Mouse (Mus musculus): ENCODE measurements around the gene Pdha1.

DNA sequence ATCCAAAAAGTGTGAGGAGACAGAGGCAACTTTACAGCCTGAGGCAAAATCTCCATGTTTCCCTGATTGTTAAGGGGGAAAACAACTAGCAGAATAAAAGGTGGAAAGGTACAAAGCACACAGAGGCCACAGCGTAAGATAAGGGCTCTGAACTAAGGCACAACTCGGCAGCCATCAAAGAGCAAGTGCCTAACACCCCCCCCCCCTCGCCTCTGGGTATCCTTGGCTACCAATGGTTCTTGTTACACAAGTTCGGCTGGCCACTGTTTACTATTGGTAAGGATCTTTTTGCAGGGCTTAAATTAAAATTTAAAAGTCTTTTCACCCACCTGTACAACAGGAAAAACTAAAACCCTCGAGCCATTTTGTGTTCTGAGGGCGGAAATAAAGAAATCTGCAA lies 2.5 kb downstream of the Pdha1 start:
- no peak for TF ChIP-seq CTCF (IDR thresholded peaks at IDR 0.05; ENCODE audit: insufficient read depth, low read length)
- TF ChIP-seq POLR2A (IDR thresholded peaks at IDR 0.05; ENCODE audit: borderline replicate concordance, extremely low read depth, low read depth, low read length): no peak
